Comparison of ENCODE assay signal across 17 mouse cellular contexts in genomic region chr6:91670224-91670623, GRCm38 (mm10).
"Had no signal": no experiment of that assay in that cellular context is flagged by ENCODE, and none has a peak within 500 bp of the region (broad histone marks: within the 10 kb centered on the region; RNA-seq: fewer than 3 reads in every experiment).

No protein-coding gene starts in this region.

- DNase-seq: lung, adult 18-20 months; lung, embryonic 14.5 days; lung, postnatal 10 days; retina, postnatal 1 day; right cerebral cortex, adult 18-20 months; right cerebral cortex, postnatal 25 days; right cerebral cortex, postnatal 4 days; spleen, adult 18-20 months; thymus, adult 18-20 months; thymus, postnatal 14 days; thymus, postnatal 36 days had no signal

- H3K4me3 ChIP-seq: megakaryocyte, embryonic 14.5 days; midbrain, embryonic 13.5 days; midbrain, embryonic 15.5 days; neural tube, embryonic 12.5 days had no signal

- H3K27ac ChIP-seq: macrophage; midbrain, embryonic 13.5 days; midbrain, embryonic 15.5 days; neural tube, embryonic 12.5 days had no signal

- H3K9ac ChIP-seq: lung, embryonic 14.5 days; midbrain, embryonic 13.5 days; midbrain, embryonic 15.5 days; neural tube, embryonic 12.5 days had no signal

- H3K4me1 ChIP-seq: midbrain, embryonic 13.5 days; midbrain, embryonic 15.5 days had no signal

- H3K9me3 ChIP-seq: midbrain, embryonic 13.5 days; midbrain, embryonic 15.5 days; neural tube, embryonic 12.5 days had no signal

- H3K27me3 ChIP-seq: midbrain, embryonic 13.5 days; midbrain, embryonic 15.5 days; neural tube, embryonic 12.5 days had no signal

- H3K36me3 ChIP-seq: midbrain, embryonic 13.5 days; midbrain, embryonic 15.5 days; neural tube, embryonic 12.5 days had no signal

- H3K4me2 ChIP-seq: lung, embryonic 14.5 days; midbrain, embryonic 11.5 days; midbrain, embryonic 13.5 days; midbrain, embryonic 15.5 days; neural tube, embryonic 12.5 days had no signal

- ATAC-seq: midbrain, embryonic 13.5 days; midbrain, embryonic 15.5 days had no signal
